Mouse (Mus musculus): ENCODE results near the gene Strbp. TPM values are rescaled to one million over a fixed set of nuclear protein-coding genes. Genes with fewer than 3 reads are reported as not detected.

The Strbp gene
- polyA plus RNA-seq (2015; fragmentation: Nextera tagmentation; extraction: Ambion mirVana), result 14.2 and 17.1 TPM in 2 replicates

GRCm38 (mm10) chr2:37703230-37703954 is at the start of gene Strbp:
Gene Strbp, minus strand, starts transcription at chr2:37703859.

GRCm38 (mm10) chr2:37516030-37516710 is 187.5 kb downstream of the Strbp start, which contains the start of gene Gpr21:
Gene Gpr21, plus strand, starts transcription at chr2:37516332.

GRCm38 (mm10) chr2:37442611-37443591 is 260.8 kb downstream of the Strbp start, which contains the start of the genes Zbtb26, Zbtb6 and Rabgap1:
Gene Zbtb26, minus strand, starts transcription at chr2:37443135.
Gene Zbtb6, minus strand, starts transcription at chr2:37443171.
Gene Rabgap1, plus strand, starts transcription at chr2:37443279.

Small RNA genes lying within 50 kb of the gene (microRNA-seq; reads per million reads assigned to microRNA genes)
- not detected for gene Mir5128

Other genes starting within 250 kb of the Strbp start
- 0.94 and 1.1 TPM in 2 replicates for gene Gpr21, start 187.5 kb downstream of the Strbp start, polyA plus RNA-seq (2015; fragmentation: Nextera tagmentation; extraction: Ambion mirVana)
- gene Crb2, start 72.4 kb upstream of the Strbp start, polyA plus RNA-seq (2015; fragmentation: Nextera tagmentation; extraction: Ambion mirVana), result 1.9 and 2.0 TPM in 2 replicates